Mouse (Mus musculus): ENCODE measurements at regions not wholly inside any gene's neighbourhood (a gene's known extent, or its start where the extent isn't known, plus 50 kb on each side); places are given as distances from the start of the nearest gene placed in this dataset.
A peak's percentile ranks its signal among the peaks of the same experiment; 100 is the strongest.

DNA sequence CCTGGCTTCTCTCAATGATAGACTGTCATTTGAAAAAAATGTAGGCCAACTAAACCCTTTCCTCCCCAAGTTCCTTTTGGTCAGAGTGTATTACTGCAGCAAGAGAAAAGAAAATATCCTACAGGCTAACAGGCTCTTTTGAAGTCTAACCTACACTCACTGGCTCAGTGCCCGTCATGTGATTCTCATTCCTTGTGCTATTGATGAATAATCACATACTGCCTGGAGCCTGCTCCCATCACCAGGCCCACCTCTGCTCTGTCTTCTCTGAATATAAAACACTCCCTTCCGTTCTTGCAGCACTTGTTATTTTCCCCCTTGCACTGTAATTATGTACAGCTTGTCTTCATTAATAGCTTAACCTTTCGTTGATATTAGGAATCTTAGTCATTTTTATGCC is 809.7 kb downstream of the Dpp10 start:
- Histone ChIP-seq H3K27ac (no peak overlapping the region), H3K4me3 (no peak overlapping the region), H3K9ac (no peak overlapping the region), H3K36me3 (replicated peaks) (no peaks in the 10 kb centered on the region), H3K9me3 (no peaks in the 10 kb centered on the region), H3K27me3 (replicated peaks) (no peaks in the 10 kb centered on the region), H3K4me1 (no peaks in the 10 kb centered on the region), H3K4me2 (no peak overlapping the region)
- WGBS = 60% methylated on average over 3 of the region's 3 CpGs
- peak; percentile 71; the same call in 1 of the 2 replicates for ATAC-seq (replicated peaks)

DNA sequence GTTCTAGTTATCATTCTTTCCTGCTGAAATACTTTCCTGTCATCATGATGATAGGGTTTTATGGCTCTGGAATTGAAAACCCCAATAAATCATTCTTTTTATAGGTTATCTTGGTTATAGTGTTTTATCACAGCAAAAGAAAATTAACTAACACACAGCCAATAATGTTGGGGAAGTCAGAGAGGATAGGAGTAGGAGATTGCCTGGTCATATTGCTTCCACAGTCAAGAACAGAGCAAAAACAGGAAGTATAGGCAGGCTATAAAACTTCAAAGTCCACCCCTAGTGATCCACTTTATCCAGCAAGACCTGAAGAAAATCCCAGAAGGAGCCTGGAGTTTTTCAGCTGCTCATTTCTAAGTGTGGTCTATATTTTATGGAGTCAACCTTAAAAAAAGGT is 824.4 kb downstream of the Dpp10 start:
- H3K9me3 ChIP-seq = no peaks in the 10 kb centered on the region
- H3K4me2 ChIP-seq = no peak overlapping the region
- no peak overlapping the region for H3K9ac ChIP-seq
- no peaks in the 10 kb centered on the region for H3K4me1 ChIP-seq
- no peaks in the 10 kb centered on the region for H3K27me3 ChIP-seq (replicated peaks)
- H3K27ac ChIP-seq = no peak overlapping the region
- ATAC-seq (replicated peaks) = no peak
- no peaks in the 10 kb centered on the region for H3K36me3 ChIP-seq (replicated peaks)
- H3K4me3 ChIP-seq = no peak overlapping the region

DNA sequence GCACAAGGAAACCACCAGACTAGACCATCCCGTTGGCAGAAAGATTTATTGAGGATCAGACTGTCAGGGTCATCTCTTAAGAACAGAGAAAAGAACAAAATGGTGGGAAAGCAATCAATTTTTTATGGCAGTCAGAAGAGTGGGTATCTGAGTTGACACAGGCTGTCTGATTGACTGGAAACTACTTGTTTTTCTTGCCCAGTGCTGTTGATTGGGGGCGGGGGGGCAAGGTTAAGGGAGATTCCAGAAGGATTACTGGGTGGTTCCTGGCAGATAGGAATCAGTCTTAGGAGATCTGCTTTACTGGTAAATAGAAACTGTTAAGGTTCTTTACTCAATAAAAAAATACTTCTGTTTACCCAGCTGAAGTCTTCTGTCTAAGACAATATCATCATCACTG is 824.9 kb downstream of the Dpp10 start:
- no peak overlapping the region for H3K4me3 ChIP-seq
- H3K9me3 ChIP-seq = no peaks in the 10 kb centered on the region
- H3K4me1 ChIP-seq = no peaks in the 10 kb centered on the region
- no peaks in the 10 kb centered on the region for H3K27me3 ChIP-seq (replicated peaks)
- H3K36me3 ChIP-seq (replicated peaks) = no peaks in the 10 kb centered on the region
- no peak overlapping the region for H3K27ac ChIP-seq
- WGBS = 73% methylated on average over 2 of the region's 2 CpGs
- H3K4me2 ChIP-seq = no peak overlapping the region
- H3K9ac ChIP-seq = no peak overlapping the region
- ATAC-seq (replicated peaks) = no peak
